Mouse (Mus musculus): ENCODE measurements around the gene Kcnq4.

- no peak for TF ChIP-seq GATA1 (IDR thresholded peaks at IDR 0.05; ENCODE audit: borderline replicate concordance, low read length)
- TF ChIP-seq FLI1 (IDR thresholded peaks at IDR 0.05; ENCODE audit: low read length): no peak
Measured at GRCm38 (mm10) chr4:120792918-120793317, 44.5 kb upstream of the Kcnq4 start.
